Mouse (Mus musculus): ENCODE data around the gene Myo10.

DNA sequence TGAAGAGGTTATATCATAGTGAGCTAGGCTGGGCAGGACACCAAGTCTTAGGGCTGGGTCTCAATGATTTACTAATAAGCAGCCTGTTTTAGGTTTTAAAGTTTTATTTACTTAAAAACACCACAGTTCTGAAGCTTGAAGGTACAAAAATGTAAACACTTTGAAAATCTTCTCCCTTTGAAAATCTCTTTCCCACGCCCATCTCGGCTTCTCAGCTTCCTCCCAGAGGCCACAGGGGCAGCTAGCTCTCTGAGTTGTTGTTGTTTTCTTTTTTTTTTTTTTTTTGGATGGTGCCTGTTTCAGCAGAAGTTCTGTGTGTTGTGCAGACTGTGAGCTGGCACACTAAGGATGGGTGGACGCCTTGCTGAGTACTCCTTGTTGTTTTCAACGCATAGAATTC lies 222.4 kb downstream of the Myo10 start:
- TF ChIP-seq CTCF (conservative IDR thresholded peaks at IDR 0.05; ENCODE audit: insufficient read depth, insufficient read length, low read depth, low read length): no peak
- no peak for TF ChIP-seq POLR2A (IDR thresholded peaks at IDR 0.05; ENCODE audit: low read depth, low read length)

Data from kidney, adult 2 months (tissue).